Mouse (Mus musculus): ENCODE measurements around the gene Lrrc20.
"Not testable (repeated sequence)": the region's sequence is repeated elsewhere in the genome, so short reads cannot be mapped to it uniquely, and the experiment has no call there.

The Lrrc20 gene

GRCm38 (mm10) chr10:61587241-61587849 lies 111.7 kb downstream of the Lrrc20 start:
- no peak for DNase-seq

GRCm38 (mm10) chr10:61597991-61598390 lies 122.4 kb downstream of the Lrrc20 start:
- DNase-seq = no peak

GRCm38 (mm10) chr10:61599556-61600114 lies 124.0 kb downstream of the Lrrc20 start:
- no peak for DNase-seq

- DNase-seq = no peak
Measured at GRCm38 (mm10) chr10:61602283-61603033, 126.9 kb downstream of the Lrrc20 start.

GRCm38 (mm10) chr10:61604376-61605065 lies 128.9 kb downstream of the Lrrc20 start:
- DNase-seq = no peak

GRCm38 (mm10) chr10:61605381-61605780 lies 129.8 kb downstream of the Lrrc20 start:
- DNase-seq = not testable (repeated sequence)

GRCm38 (mm10) chr10:61605851-61606250 lies 130.2 kb downstream of the Lrrc20 start:
- no peak for DNase-seq

GRCm38 (mm10) chr10:61608233-61608632 lies 132.6 kb downstream of the Lrrc20 start:
- DNase-seq = no peak

GRCm38 (mm10) chr10:61610650-61611235 lies 135.1 kb downstream of the Lrrc20 start:
- DNase-seq = no peak

GRCm38 (mm10) chr10:61614311-61614710 lies 138.7 kb downstream of the Lrrc20 start:
- no peak for DNase-seq

GRCm38 (mm10) chr10:61618528-61618927 lies 142.9 kb downstream of the Lrrc20 start:
- DNase-seq = no peak

- DNase-seq = no peak
Measured at GRCm38 (mm10) chr10:61621681-61622080, 146.1 kb downstream of the Lrrc20 start.

GRCm38 (mm10) chr10:61623874-61624273 lies 148.3 kb downstream of the Lrrc20 start:
- not testable (repeated sequence) for DNase-seq

- DNase-seq = no peak
Measured at GRCm38 (mm10) chr10:61624771-61625170, 149.2 kb downstream of the Lrrc20 start.

- peak; percentile 90 for DNase-seq
Measured at GRCm38 (mm10) chr10:61625381-61626257, 150.0 kb downstream of the Lrrc20 start.

GRCm38 (mm10) chr10:61626551-61626950 lies 150.9 kb downstream of the Lrrc20 start:
- DNase-seq = peak; percentile 92

GRCm38 (mm10) chr10:61627195-61627937 lies 151.8 kb downstream of the Lrrc20 start:
- DNase-seq = peak; percentile 91

- peak; percentile 98 for DNase-seq
Measured at GRCm38 (mm10) chr10:61627938-61628250, 152.3 kb downstream of the Lrrc20 start.
